Mouse (Mus musculus): Measurements from ENCODE around the gene Atf6.

Gene Atf6

GRCm38 (mm10) chr1:170882915-170883485 is 15.4 kb upstream of the Atf6 start:
- DNase-seq: peak in 1 of 2 experiments; percentile 15

- DNase-seq: no peak
These were observed 9.3 kb upstream of the Atf6 start for GRCm38 (mm10) chr1:170876906-170877305.

DNA sequence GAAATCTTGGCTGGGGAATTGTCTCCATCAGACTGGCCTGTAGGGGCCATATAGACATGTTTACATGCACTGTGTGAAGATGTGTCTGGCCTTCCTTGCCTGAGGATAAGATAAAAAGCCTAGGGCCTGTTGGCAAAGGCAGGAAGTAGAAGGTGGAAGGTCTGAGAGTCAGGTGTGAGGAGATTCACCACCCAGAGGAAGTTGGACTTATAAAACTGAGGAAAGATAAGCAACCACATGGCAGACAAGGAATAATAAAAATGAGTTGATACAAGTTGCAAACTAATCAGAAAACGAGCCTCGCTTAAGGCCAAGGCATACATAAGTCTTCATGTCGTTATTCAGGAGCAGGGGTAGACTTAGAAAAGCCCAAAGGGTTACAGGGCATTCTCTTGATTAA is 8.1 kb upstream of the Atf6 start:
- no peak for DNase-seq

GRCm38 (mm10) chr1:170871961-170872360 is 4.4 kb upstream of the Atf6 start:
- DNase-seq: no peak

- no peak for DNase-seq
These were observed 3.8 kb upstream of the Atf6 start for GRCm38 (mm10) chr1:170871402-170871801.

GRCm38 (mm10) chr1:170868905-170869283 is 1.3 kb upstream of the Atf6 start:
- no peak for DNase-seq

- DNase-seq: peak; percentile 81 to 90
These were observed 735 bp upstream of the Atf6 start for GRCm38 (mm10) chr1:170868107-170868904.

DNA sequence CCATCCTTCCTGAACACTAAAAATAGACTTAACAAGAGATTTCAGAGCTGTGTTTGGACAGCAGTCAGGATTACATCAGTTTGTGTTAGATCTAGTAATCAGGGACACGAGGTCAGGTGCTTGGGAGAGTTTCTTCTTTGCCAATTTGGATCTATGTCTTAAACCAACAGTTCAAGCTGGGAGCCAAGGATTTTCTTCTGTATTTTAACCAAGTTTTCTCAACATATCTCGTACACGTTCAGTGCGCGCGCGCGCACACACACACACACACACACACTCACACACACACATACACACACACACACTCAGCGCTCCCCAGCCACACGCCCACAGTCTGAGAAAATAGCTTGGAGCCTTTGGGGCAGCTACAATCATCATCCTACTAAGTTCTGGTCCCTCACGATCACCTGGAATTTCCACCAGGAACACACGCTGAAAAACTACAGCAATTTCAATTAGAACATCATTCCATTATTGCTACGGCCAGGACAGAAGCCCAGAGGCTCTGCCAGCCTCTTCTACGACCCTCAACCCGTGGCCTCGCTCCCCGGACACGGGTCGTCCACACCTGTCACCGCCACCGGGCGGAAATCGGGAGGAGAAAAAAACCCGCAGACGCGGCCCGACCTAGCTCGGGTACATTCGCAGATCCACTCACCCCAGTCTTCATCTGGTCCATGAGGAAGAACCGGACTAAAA is 430 bp downstream of the Atf6 start:
- DNase-seq: peak in 1 of 2 experiments; percentile 33

DNA sequence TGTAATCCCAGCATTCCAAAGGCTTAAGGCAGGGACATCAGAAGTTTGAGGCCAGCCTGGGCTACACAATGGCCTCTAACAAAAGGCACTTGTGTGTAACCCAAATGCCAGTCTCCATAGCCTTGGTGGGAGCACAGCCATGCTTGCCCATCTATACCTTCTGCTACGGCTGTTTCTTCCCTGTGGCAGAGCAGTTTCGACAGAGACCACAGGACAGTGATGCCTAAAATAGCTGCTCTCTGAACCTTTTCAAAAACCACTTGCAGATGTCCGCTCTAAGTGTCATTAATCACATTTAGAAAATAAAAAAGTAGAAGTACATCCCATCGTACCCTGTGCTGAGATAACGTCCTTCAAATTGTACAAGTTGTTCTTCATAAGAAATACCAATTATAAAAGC is 2.2 kb downstream of the Atf6 start:
- DNase-seq: no peak

GRCm38 (mm10) chr1:170864754-170865153 is 2.8 kb downstream of the Atf6 start:
- no peak for DNase-seq

DNA sequence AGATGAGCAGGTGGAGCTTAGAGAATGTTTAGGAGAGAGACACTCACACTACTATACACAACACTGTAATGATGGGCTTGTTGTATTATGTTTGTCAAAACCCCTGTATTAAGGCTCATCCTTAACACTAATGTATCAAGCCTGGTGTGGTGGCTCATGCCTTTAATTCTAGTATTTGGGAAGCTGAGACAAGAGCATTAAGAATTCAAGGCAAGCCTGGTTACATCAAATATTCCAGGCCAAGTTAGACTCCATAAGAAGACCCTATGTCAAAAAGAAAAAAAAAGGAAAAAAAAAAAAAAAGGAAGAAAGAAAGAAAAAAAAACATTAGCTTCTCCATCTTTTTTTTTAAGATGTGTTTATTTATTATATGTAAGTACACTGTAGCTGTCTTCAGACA is 3.3 kb downstream of the Atf6 start:
- DNase-seq: no peak

DNA sequence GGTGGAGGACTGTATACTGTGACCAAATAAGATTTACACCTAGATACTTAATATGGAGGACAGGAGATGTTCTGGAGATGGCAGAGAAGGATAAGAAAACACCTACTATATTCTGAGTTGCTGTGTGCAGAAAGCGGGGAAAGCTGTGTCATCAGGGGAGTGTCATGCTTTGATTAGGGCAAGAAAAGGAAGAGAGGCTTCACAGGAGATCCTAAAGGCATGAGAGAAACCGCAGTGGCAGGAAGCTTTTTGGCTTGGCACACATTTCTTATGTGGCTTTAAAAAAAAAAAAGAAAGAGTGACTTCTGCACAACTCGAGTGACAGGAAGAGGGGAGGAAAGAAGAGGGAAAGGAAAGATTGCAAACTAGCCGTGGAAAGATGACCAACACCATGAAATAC is 4.5 kb downstream of the Atf6 start:
- DNase-seq: no peak

DNA sequence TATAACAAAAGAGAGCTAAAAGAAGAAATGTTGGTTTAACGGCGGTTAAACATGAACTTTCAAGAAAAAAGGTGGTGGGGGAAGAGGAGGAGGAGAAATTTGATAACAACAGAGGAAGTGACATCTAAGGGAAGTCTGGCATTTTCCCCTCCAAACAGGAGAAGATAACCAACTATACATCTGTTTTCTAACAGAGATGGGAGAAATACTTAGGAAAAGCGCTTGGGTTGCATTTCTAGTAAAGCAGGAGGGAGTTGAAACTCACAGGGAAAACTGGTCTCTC is 5.2 kb downstream of the Atf6 start:
- DNase-seq: no peak

- DNase-seq: no peak
These were observed 5.7 kb downstream of the Atf6 start for GRCm38 (mm10) chr1:170861671-170862434.

GRCm38 (mm10) chr1:170858872-170859271 is 8.7 kb downstream of the Atf6 start:
- DNase-seq: no peak

GRCm38 (mm10) chr1:170857369-170857768 is 10.2 kb downstream of the Atf6 start:
- DNase-seq: peak; percentile 45 to 58

- DNase-seq: no peak
These were observed 12.4 kb downstream of the Atf6 start for GRCm38 (mm10) chr1:170855056-170855760.

DNA sequence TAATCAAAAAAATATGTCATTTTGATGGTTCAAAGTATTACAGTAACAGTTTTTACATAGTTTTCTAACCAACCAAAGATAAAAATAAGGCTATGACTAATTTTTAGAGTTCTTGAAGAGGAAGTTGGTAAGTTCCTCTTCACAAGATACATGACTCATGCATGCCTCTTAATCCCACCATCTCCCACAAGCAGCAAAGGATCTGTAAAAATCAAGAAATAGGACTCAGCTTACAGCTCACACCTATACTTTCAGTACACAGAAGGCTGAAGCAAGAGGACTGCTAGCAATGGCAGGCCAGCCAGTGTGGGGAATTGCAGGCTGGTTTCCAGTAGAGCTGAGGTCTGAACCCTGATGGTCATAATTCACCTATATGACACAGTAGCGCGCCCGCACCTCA is 14.0 kb downstream of the Atf6 start:
- DNase-seq: no peak

GRCm38 (mm10) chr1:170850637-170851624 is 16.6 kb downstream of the Atf6 start:
- DNase-seq: peak in 1 of 2 experiments; percentile 9

DNA sequence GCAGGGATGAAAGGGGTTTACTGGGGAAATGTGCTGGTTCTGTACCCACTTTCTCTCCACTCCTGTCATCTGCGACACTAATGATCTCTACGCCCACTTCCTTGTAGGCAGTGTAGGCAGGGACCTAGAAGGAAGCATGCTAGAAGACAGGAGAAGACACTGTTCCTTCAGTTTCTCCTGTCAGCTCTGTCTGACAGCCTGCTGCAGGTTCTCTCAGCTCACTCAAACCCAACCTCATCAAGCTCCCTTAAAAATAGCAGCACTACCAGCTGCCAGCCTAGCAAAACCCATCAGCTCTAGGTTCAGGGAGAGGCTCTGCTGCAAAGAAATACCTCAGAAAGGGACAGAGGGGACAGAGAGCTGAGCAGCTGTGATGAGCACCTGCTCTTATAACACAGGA is 17.6 kb downstream of the Atf6 start:
- DNase-seq: no peak
